Mouse (Mus musculus) kidney, postnatal 0 days (tissue): ENCODE results near the gene Tmem184c. TPM values are rescaled to one million over a fixed set of nuclear protein-coding genes. Genes with fewer than 3 reads are reported as not detected.

Experiments used
- ATAC-seq: fragments of 200-750 bp; cut with Nextera tagmentation; replicated peaks from 2 replicates; pipeline ENCODE4 v1.8.0; 2017; ENCODE audit warnings: low read depth, moderate number of reproducible peaks, moderate TSS enrichment, moderate library complexity; ENCODE audit not compliant: low FRiP score
- DNase-seq: peaks from one replicate; pipeline ENCODE4 v3.0.0-alpha.2; 2016; ENCODE audit warnings: low spot score
- H3K27ac ChIP-seq: fragments of 300-500 bp; sonication (generic); 2 replicates; pipeline ENCODE4 v1.5.1; 2014; ENCODE audit warnings: mild to moderate bottlenecking
- H3K27me3 ChIP-seq: fragments of 300-500 bp; sonication (generic); 2 replicates; pipeline ENCODE4 v1.6.1; 2014; ENCODE audit warnings: low read length, mixed read lengths; ENCODE audit not compliant: insufficient read depth
- H3K36me3 ChIP-seq: fragments of 300-500 bp; sonication (generic); 2 replicates; pipeline ENCODE4 v1.6.1; 2014; ENCODE audit warnings: low read length, mixed read lengths; ENCODE audit not compliant: insufficient read depth
- H3K4me1 ChIP-seq: fragments of 300-500 bp; sonication (generic); replicated peaks from 2 replicates; pipeline ENCODE4 v1.6.1; 2014; ENCODE audit warnings: antibody characterized with exemption, low read length, mixed read lengths; ENCODE audit not compliant: insufficient read depth
- H3K4me2 ChIP-seq: fragments of 300-500 bp; sonication (generic); 2 replicates; pipeline ENCODE4 v1.6.1; 2014; ENCODE audit warnings: mild to moderate bottlenecking, low read length, moderate library complexity, mixed read lengths
- H3K4me3 ChIP-seq: fragments of 300-500 bp; sonication (generic); replicated peaks from 2 replicates; pipeline ENCODE4 v1.5.1; 2014; ENCODE audit warnings: low read depth, low read length
- H3K9ac ChIP-seq: fragments of 300-500 bp; sonication (generic); 2 replicates; pipeline ENCODE4 v1.6.1; 2014; ENCODE audit warnings: low read depth, low read length
- H3K9me3 ChIP-seq: fragments of 300-500 bp; sonication (generic); replicated peaks from 2 replicates; pipeline ENCODE4 v1.6.1; 2016; ENCODE audit warnings: low read length, inconsistent platforms, mixed read lengths
- CTCF ChIP-seq: IDR thresholded peaks from 2 replicates; pipeline ENCODE4 v1.5.1; 2016; ENCODE audit warnings: antibody characterized with exemption, low read depth, mild to moderate bottlenecking, moderate library complexity
- WGBS: fragments of 180-500 bp; shearing (Covaris S2); extraction: QIAGEN DNeasy Blood & Tissue Kit; methylation state at CpG from one replicate; pipeline ENCODE4 v1.1.7; 2014; 5-methylcytosine and 5-hydroxymethylcytosine counted together
- polyA plus RNA-seq: library from polyadenylated mRNA; unstranded; fragments of >200 nt; fragmentation: Nextera tagmentation; extraction: Ambion mirVana; gene quantifications from 2 replicates; pipeline ENCODE4 v1.2.1, GENCODE M21; 2015

The Tmem184c gene
- polyA plus RNA-seq, result 37.7 and 38.1 TPM in 2 replicates

DNA sequence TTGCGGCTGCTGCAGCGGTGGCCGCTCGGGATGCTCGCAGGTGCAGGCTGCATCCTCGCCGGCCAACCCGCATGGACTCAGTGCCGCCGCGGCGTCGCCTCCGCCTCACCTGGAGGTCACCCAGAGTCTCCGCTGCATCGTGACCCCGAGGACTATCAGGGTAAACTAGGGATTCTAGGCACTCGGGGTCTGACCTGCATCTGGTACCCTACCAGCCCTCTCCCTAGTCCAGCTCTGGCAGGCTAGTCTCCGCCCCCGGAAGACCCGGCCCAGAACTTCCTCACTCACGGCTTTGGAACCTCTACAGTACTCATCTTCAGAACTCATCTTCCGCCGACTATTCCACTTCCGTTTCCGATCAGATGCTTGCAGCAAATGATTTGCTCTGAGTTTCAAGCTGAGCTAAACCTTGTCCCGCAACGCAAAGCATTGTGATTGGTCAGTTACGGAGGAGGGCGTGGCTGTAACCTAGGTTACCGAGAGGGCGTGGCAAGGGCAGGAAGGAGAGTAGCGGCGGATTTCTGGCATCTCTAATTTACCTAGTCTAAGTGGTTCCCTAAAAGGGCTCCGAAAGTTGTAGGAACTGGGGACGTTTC, at the start of gene Tmem184c:
TSS of gene Tmem184c (minus strand) at position 325 of the 596 bp plus-strand sequence.
- ATAC-seq (peak; percentile 97), DNase-seq (peak; percentile 97)
- WGBS, result under 1% methylated on average over 36 of the region's 36 CpGs
- no peak for TF ChIP-seq CTCF
- H3K27ac ChIP-seq, result peak within 1 kb of the TSS; percentile 55
- peak within 1 kb of the TSS; percentile 57 for H3K9ac ChIP-seq
- H3K36me3 ChIP-seq, result peaks cover 1% of the 10 kb centered on the region; the same call in 1 of the 2 replicates
- peak within 1 kb of the TSS; percentile 72 for H3K4me2 ChIP-seq
- H3K4me1 ChIP-seq, result no peaks in the 10 kb centered on the region; the same call in 1 of the 2 replicates
- H3K9me3 ChIP-seq, result no peaks in the 10 kb centered on the region
- H3K27me3 ChIP-seq, result no peaks in the 10 kb centered on the region
- peak within 1 kb of the TSS; percentile 65 for H3K4me3 ChIP-seq

DNA sequence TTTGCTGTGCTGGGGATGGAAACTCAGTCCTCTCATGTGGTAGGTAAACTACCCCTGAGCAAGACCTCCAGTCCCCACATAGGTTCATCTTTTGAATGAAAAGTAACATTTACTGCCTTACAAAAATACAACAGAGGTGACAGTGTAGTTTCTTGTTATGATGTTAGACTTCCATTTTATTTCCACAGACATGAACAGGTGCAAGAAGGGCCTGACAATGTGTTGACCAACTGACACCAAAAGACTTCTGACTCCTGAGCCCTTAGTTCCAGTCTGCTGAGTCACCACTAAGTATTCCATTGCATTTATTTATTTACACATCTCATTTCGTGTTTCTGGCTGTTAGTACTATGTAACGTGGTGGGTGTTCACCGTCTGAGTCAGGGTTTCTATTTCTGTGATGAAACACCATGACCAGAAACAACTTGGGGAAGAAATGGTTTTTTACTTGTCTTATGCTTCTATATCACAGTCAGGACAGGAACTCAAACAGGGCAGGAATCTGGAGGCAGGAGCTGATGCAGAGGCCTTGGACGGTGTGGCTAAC, 49.1 kb upstream of the Tmem184c start:
- no peak overlapping the region for H3K4me2 ChIP-seq
- no peaks in the 10 kb centered on the region for H3K9me3 ChIP-seq
- no peak overlapping the region for H3K4me3 ChIP-seq
- DNase-seq, result no peak
- WGBS, result 67% methylated on average over 4 of the region's 4 CpGs
- H3K27ac ChIP-seq, result no peak overlapping the region
- H3K36me3 ChIP-seq, result 0 out of 2 replicates have a peak, but pooled peaks cover 2% of the 10 kb centered on the region
- TF ChIP-seq CTCF, result no peak
- ATAC-seq, result no peak
- H3K27me3 ChIP-seq, result no peaks in the 10 kb centered on the region
- no peak overlapping the region for H3K9ac ChIP-seq
- no peaks in the 10 kb centered on the region for H3K4me1 ChIP-seq

DNA sequence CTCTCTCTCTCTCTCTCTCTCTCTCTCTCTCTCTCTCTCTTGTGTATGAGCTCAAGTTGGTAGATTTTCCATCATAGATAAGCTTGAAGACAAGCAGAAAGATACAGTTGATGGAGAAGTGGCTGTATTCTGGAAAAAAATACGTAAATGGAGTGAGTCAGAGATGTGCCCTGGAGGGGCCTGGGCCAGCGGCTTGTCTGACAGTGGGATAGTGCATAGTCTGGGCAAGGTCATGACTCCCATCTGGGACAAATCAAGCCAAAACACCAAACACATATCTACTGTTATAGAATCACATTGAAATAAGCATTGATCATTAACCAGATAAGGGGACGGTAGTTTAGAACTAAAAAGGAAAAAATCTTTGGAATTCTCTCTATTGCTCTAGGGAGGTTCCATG, 47.9 kb upstream of the Tmem184c start:
- Histone ChIP-seq H3K4me1 (no peaks in the 10 kb centered on the region), H3K9ac (no peak overlapping the region), H3K9me3 (no peaks in the 10 kb centered on the region), H3K27me3 (no peaks in the 10 kb centered on the region), H3K4me2 (no peak overlapping the region), H3K36me3 (no peaks in the 10 kb centered on the region), H3K27ac (no peak overlapping the region), H3K4me3 (no peak overlapping the region)
- ATAC-seq (no peak), DNase-seq (no peak)
- no peak for TF ChIP-seq CTCF
- 55% methylated on average over 3 of the region's 3 CpGs for WGBS

DNA sequence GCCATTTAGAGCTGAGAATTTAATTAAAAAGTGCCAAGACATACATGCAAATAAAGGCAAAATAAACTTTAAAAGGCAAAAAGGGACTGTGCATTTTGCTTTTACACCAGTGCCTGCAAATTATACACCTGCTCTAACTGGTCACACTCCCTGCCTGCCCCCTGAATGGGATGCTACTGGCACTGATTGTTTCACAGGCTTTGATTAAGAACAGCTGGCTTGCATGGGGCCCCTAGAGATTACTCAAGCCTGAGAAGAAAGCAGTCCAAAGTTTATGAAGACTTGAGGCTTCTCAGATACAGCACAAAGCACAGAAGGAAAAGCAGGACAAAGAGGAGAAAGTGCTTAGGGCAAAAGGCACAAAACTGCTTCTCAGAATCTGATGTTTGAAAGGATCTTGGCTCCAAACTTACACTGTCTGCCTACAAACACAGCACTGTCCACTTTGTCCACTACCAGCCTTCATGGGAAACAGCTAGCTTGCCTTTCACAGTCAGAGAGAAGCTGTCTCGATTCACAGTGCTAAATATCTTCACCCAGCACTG, 40.2 kb upstream of the Tmem184c start:
- 14% methylated on average over 1 of the region's 1 CpGs for whole genome bisulfite sequencing
- H3K4me3 ChIP-seq, result no peak overlapping the region
- H3K4me2 ChIP-seq, result no peak overlapping the region
- no peaks in the 10 kb centered on the region for H3K27me3 ChIP-seq
- TF ChIP-seq CTCF, result no peak
- ATAC-seq (no peak), DNase-seq (peak; percentile 35)
- 0 out of 2 replicates have a peak overlapping the region, but pooled peaks have one; percentile 43 for H3K27ac ChIP-seq
- H3K4me1 ChIP-seq, result no peaks in the 10 kb centered on the region
- no peaks in the 10 kb centered on the region for H3K36me3 ChIP-seq
- no peaks in the 10 kb centered on the region for H3K9me3 ChIP-seq
- no peak overlapping the region for H3K9ac ChIP-seq

DNA sequence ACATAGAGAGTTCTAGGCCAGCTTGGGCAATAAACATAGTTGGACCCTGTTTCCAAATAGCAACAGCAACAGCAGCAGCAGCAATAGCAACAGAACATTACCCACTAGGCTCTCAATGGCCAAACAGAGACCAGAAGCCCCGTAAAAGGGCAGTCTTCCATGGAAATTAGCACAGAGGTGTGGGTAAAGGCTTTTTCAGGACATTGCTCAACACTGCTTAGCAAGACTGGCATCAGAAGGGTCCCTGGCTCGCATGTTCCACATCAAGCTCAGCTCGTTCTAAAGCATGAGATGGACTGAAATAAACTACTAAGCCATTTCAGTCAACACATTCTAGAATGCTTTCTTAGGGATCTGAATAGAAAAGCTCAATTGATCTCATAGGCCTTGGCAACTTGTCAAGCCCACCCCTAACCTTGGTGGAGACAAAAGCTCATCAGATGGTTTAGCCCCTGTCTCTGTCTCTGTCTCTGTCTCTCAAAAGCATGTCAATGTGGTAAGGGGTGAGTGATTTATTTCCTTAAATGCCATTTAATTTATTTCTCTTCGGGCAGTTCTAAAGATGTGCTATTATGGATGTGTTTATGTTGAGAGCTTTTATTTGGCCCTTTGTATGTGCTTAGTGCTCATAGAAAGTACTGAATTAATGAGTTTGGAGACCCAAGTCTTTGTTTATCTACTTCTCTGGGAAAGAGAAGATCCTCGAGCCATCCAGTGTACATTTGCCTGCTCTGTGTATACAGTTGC, 29.8 kb upstream of the Tmem184c start:
- Histone ChIP-seq H3K27me3 (no peaks in the 10 kb centered on the region), H3K27ac (no peak overlapping the region), H3K36me3 (no peaks in the 10 kb centered on the region), H3K4me1 (no peaks in the 10 kb centered on the region), H3K4me2 (no peak overlapping the region), H3K4me3 (no peak overlapping the region), H3K9me3 (no peaks in the 10 kb centered on the region), H3K9ac (no peak overlapping the region)
- DNase-seq (no peak), ATAC-seq (no peak)
- WGBS, result 66% methylated on average over 5 of the region's 5 CpGs
- no peak for TF ChIP-seq CTCF

DNA sequence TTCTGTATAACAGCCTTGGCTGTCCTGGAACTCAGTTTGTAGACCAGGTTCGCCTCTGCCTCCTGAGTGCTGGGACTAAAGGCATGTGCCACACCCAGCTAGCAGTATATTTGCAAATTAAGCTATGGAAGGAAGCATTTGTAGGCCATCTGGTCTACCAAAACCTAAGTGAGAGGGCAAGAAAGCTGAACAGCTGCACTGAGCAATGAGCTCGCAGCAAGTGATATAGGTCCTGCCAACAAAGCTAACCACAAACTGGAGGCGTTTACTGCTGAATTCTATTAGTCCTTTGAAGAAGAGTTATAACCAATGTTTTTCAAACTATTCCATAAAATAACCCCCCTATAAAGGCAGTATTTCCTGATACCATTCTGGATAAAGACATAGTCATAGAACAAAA, 27.1 kb upstream of the Tmem184c start:
- ATAC-seq (no peak), DNase-seq (no peak)
- 83% methylated on average over 3 of the region's 3 CpGs for WGBS
- Histone ChIP-seq H3K36me3 (no peaks in the 10 kb centered on the region), H3K4me3 (no peak overlapping the region), H3K27ac (no peak overlapping the region), H3K9me3 (no peaks in the 10 kb centered on the region), H3K4me1 (no peaks in the 10 kb centered on the region; the same call in 1 of the 2 replicates), H3K27me3 (no peaks in the 10 kb centered on the region), H3K4me2 (no peak overlapping the region), H3K9ac (no peak overlapping the region)
- TF ChIP-seq CTCF, result no peak
